Mouse (Mus musculus): ENCODE measurements around the gene Agpat1.
A peak's percentile ranks its signal among the peaks of the same experiment; 100 is the strongest.

Gene Agpat1

GRCm38 (mm10) chr17:34604061-34604508 is at the start of gene Agpat1:
TSS of gene Agpat1 (plus strand) at chr17:34604262.
- peak; percentile 87 to 96 for DNase-seq (ENCODE audit: low spot score in 2 of 2)

GRCm38 (mm10) chr17:34555483-34555882 is 48.6 kb upstream of the Agpat1 start:
- peak; percentile 64 to 67 for DNase-seq (ENCODE audit: low spot score in 2 of 2)

- no peak for DNase-seq (ENCODE audit: low spot score in 2 of 2)
These were observed 47.7 kb upstream of the Agpat1 start for GRCm38 (mm10) chr17:34556406-34556805.

GRCm38 (mm10) chr17:34557411-34557810 is 46.7 kb upstream of the Agpat1 start:
- DNase-seq (ENCODE audit: low spot score in 2 of 2), result no peak

- DNase-seq (ENCODE audit: low spot score in 2 of 2), result no peak
These were observed 44.9 kb upstream of the Agpat1 start for GRCm38 (mm10) chr17:34559116-34559515.

GRCm38 (mm10) chr17:34559895-34560294 is 44.2 kb upstream of the Agpat1 start:
- no peak for DNase-seq (ENCODE audit: low spot score in 2 of 2)

GRCm38 (mm10) chr17:34560438-34560837 is 43.6 kb upstream of the Agpat1 start:
- DNase-seq (ENCODE audit: low spot score in 2 of 2), result no peak

GRCm38 (mm10) chr17:34561200-34561599 is 42.9 kb upstream of the Agpat1 start:
- no peak for DNase-seq (ENCODE audit: low spot score in 2 of 2)

- no peak for DNase-seq (ENCODE audit: low spot score in 2 of 2)
These were observed 41.5 kb upstream of the Agpat1 start for GRCm38 (mm10) chr17:34562595-34562994.

GRCm38 (mm10) chr17:34563354-34563753 is 40.7 kb upstream of the Agpat1 start:
- no peak for DNase-seq (ENCODE audit: low spot score in 2 of 2)

- DNase-seq (ENCODE audit: low spot score in 2 of 2), result no peak
These were observed 40.0 kb upstream of the Agpat1 start, which contains the start of gene Notch4 for GRCm38 (mm10) chr17:34564003-34564421. TSS of gene Notch4 (plus strand) at chr17:34564268.

GRCm38 (mm10) chr17:34564796-34565195 is 39.3 kb upstream of the Agpat1 start:
- no peak for DNase-seq (ENCODE audit: low spot score in 2 of 2)

- no peak for DNase-seq (ENCODE audit: low spot score in 2 of 2)
These were observed 36.8 kb upstream of the Agpat1 start for GRCm38 (mm10) chr17:34567311-34567710.

GRCm38 (mm10) chr17:34568421-34568820 is 35.6 kb upstream of the Agpat1 start:
- DNase-seq (ENCODE audit: low spot score in 2 of 2), result no peak

- no peak for DNase-seq (ENCODE audit: low spot score in 2 of 2)
These were observed 34.1 kb upstream of the Agpat1 start for GRCm38 (mm10) chr17:34569919-34570318.

- no peak for DNase-seq (ENCODE audit: low spot score in 2 of 2)
These were observed 32.2 kb upstream of the Agpat1 start for GRCm38 (mm10) chr17:34571875-34572274.

- no peak for DNase-seq (ENCODE audit: low spot score in 2 of 2)
These were observed 31.7 kb upstream of the Agpat1 start for GRCm38 (mm10) chr17:34572361-34572760.

GRCm38 (mm10) chr17:34576577-34576976 is 27.5 kb upstream of the Agpat1 start:
- no peak for DNase-seq (ENCODE audit: low spot score in 2 of 2)

GRCm38 (mm10) chr17:34578070-34578469 is 26.0 kb upstream of the Agpat1 start:
- DNase-seq (ENCODE audit: low spot score in 2 of 2), result no peak

- no peak for DNase-seq (ENCODE audit: low spot score in 2 of 2)
These were observed 21.5 kb upstream of the Agpat1 start for GRCm38 (mm10) chr17:34582528-34582927.

GRCm38 (mm10) chr17:34583397-34583796 is 20.7 kb upstream of the Agpat1 start:
- no peak for DNase-seq (ENCODE audit: low spot score in 2 of 2)

- DNase-seq (ENCODE audit: low spot score in 2 of 2), result no peak
These were observed 20.2 kb upstream of the Agpat1 start for GRCm38 (mm10) chr17:34583819-34584218.

GRCm38 (mm10) chr17:34585121-34585520 is 18.9 kb upstream of the Agpat1 start:
- DNase-seq (ENCODE audit: low spot score in 2 of 2), result no peak

Data from frontal cortex, postnatal 25 days (tissue).